Mouse (Mus musculus) small intestine, adult 2 months (tissue): Measurements from ENCODE around the gene Btbd6.

Experiments used
- CTCF ChIP-seq: fragments of 200-500 bp; IDR thresholded peaks from 2 replicates; pipeline ENCODE4 v1.5.1; 2012; ENCODE audit warnings: low read depth, mild to moderate bottlenecking, control low read depth, inconsistent platforms, low read length, moderate library complexity, mixed read lengths; ENCODE audit not compliant: insufficient replicate concordance, insufficient read length; ENCODE audit errors: extremely low read depth
- POLR2A ChIP-seq: fragments of 200-500 bp; IDR thresholded peaks from 2 replicates; pipeline ENCODE4 v1.6.1; 2012; ENCODE audit warnings: low read depth, mild to moderate bottlenecking, control low read depth, inconsistent platforms, low read length, moderate library complexity

- TF ChIP-seq CTCF (no peak), POLR2A (no peak)
These were observed 38.4 kb upstream of the Btbd6 start for GRCm38 (mm10) chr12:112937906-112938305.
